Mouse (Mus musculus) adrenal gland, adult 18-20 months (tissue): Measurements from ENCODE around the gene Itga6. TPM values are rescaled to one million over a fixed set of nuclear protein-coding genes. Genes with fewer than 3 reads are reported as not detected.
A peak's percentile ranks its signal among the peaks of the same experiment; 100 is the strongest.

Source experiments
- DNase-seq, 2 experiments: peaks; one replicate each; pipeline ENCODE4 v3.0.0; 2021 to 2022; ENCODE audit warnings: low spot score in 2 of 2
- total RNA-seq, 2 experiments: library from RNA; stranded (reverse); gene quantifications; 1 replicate in 1 of 2; 2 replicates in 1 of 2; pipeline ENCODE4 v1.2.3; 2021

Itga6 gene
- total RNA-seq, 2 experiments from 2014 or later, result 104 to 133 TPM

DNA sequence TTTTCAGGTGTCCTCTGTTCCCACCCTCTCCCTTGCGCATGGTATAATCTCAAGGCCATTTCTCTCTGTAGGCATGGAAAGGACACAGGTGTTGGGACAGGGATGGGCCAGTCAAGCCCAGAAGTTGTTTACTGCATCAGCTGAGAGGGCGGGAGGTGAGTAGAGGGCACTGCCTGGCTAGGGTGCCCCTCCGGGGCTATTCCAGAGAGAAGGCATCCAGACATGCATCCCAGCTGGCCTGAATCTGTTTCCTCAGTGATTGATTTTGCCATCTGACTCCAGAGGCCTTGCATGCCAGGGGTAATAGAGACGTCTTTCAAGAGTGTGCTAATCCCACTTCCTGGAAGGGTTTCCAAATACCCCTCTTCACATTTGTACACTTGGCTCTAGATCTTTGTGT lies 14.7 kb downstream of the Itga6 start:
- DNase-seq, result no peak

DNA sequence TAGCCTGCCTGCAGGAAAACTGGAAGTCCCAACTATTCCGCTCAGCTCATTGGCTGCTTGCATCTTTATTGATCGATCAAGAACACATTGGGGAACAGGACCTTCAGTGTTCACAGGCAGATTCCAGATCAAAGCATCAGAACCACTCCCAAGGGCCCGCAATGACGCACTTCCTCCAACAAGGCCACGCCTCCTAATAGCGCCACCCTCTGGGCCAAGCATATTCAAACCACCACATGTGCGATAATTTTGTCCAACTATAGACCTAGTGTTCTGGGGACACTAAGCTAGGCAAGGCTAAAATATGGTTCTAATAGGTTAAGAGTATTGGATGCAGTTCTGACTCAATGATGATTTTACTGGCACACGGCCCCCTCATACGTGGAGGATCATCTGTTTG lies 15.7 kb downstream of the Itga6 start:
- no peak for DNase-seq

DNA sequence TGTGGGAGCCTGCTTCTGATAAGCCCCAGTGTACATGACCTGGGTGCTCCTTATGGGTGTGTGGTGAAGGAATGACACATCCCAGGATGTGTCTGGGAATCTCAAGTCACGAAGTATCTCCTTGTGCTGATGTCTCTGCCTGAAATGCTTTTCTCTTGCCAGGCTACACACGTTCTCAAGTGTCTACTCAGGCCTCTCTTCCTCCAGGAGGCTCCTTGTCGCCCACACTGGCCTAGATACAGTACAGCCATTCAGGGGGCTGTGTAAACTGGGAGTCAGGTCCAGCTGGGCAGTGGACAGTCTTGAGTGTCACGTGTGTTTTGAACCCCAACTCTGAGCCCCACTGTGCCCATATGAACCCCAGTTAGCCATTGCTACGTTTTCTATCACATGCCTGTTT lies 19.1 kb downstream of the Itga6 start:
- DNase-seq, result no peak

DNA sequence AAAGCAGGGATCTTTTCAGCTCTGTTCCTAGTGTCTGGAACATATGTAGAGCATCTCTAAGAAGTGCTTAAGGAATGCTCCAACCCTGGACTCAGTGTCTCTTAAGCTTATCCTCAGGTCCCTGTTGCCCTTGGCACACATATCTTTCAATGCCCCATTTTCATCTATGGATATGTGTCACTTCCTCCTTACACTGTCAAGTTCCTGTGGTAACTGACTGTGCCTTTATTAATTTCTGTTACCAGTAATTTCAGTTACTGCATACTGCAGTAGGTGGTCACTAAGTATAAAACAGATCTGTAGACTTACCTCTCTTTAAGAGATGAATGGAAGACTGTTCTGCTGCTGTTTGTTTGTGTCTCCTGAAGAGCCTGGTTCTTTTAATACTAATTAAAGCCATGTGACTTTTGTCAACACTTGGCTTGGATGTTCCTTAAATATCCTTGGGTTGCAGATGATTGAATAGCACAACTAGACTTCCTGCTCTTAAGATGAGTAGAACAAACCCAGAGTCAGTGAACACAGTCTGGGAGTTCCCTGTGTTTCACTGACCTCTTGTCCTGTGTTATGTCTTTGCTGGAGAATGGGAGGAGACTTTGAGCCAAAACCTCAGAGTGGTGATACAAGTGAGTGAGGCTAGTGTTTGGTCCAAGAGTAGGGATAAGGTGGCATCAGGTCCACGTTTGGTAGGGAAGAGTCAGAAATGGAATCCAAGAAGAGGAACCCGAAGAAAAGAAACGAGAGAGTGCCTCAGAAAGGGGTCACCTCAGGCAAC lies 19.7 kb downstream of the Itga6 start:
- no peak for DNase-seq

DNA sequence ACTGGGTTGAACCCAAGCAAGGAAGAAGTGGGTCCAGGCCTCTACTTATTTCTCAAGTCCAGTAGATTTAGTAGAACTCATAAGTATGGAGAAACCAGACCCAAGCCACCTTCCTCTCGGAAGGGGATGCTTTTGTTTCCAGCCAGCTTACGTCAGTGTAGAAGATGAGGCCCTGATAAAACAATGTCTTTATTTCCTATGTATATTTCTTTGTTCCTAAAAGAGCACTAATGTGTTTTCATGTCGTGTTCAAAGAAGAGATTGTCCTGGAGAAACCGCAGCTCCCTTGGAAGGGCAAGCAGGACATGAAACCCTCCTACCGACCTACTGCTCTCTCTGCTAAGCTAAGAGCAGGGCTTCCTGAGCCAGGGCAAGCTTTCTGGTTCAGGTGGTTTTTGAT lies 20.6 kb downstream of the Itga6 start:
- no peak for DNase-seq

DNA sequence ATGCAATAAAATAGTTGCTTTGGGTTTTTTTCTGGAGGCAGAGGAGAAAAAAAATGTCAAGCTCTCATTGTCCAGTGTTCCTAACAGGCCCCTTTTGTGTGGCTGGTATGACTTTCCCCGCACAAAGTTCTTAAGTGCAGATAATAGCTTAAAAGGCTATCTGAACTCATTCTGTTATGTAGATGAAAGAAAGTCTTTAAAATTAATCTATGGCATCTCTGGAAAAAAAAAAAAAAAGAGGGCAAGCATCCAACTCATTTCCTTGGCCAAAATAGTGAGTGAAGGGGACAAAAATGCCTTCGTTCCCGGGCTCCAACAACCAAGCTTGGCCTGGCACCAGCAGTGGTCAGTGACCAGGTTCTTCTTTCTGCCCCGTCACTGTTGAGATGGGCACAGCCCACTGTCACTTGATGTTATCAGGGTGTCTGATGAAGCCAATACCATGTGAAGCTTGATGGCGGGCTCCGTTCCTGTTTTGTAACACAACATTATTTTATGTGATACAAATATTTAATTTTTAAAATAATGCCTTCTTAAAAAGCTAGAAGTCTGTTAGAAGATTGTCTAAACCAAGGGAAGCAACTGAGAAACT lies 21.7 kb downstream of the Itga6 start:
- DNase-seq, result no peak

DNA sequence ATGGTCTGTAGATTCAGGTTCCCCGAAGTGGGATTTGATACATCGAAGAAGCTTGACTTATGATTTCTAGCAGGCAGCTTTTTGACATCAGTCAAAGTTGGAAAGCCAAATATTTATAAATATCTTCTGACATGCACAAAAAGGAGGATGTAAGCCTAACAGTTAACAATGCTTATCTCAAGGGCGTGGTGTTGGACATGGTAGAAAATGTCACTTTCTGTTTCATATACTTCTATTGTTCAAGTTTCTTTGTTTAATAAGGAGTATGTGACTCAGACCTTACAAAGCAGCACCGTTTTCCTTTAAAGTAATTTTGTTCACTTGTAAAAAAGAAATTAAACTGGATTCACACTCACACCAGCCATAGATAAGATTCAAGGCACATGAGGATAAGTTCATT lies 26.3 kb downstream of the Itga6 start:
- no peak for DNase-seq

DNA sequence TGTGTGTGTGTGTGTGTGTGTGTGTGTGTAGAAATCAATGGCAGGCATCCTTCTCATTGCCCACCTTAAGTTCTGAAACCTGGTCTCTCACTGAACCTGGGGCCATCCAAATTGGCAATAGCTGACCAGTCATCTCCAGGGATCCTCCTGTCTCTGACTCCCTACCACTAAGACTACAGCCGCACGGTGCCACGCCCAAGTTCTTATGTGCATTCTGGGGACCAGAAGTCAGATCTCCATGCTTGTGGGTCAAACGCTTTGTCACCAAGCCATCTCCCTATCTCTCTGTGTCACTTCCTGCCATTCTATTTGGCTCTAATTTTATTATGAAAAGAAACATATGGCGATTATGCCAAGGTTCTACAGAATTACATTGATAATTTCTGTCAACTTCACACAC lies 28.3 kb downstream of the Itga6 start:
- DNase-seq, result no peak

DNA sequence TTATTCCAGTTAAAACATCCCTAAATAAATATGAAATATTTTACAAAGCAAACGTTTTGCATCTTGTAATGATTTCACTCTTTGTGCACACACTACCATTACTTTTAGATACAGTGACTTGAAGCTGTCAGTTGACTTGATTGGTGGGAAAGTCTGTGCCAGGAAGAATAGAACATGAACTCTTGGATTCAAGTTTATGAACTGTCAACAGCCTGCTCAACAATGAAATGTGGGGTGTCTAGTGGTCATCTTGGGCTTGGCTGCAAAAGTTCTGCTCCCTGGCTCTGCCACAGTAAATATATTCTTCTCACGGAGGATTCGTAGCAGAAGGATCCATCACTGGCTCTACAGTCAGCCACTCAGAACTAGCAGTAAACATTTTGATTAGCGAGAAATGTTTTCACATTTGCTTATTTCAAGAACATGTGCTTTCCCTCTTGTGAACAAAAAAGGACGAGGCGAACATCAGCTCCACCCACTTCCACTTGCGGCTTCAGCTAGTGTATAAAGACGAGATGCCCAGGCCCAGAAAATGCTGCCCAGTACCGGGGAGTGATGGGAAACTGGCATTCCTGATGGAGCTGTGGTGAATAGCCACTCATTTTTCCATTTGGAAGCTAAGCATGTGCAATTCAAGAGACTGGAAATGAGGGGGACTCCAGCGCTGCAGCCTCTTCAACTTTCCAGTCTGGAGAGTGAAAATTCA lies 29.0 kb downstream of the Itga6 start:
- DNase-seq, result no peak

DNA sequence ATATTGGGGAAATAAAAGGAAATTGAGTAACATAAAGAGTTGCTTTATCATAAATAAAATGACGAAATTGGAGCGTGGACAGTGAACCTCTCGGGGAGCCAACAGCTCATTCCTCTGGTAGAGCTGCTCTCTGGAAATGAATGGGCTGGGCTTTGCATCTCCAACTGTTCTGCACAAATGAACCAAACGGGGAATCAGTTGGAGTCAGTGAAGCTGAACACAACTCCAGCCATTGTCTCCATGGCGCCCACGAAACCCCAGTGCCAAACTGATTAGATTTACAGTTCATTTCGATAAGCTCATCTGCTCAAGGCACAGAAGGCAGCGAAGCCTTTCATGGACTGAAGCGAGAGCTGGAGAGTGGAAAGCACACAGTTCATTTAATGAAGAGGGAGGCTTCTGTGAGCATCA lies 29.8 kb downstream of the Itga6 start:
- no peak for DNase-seq

DNA sequence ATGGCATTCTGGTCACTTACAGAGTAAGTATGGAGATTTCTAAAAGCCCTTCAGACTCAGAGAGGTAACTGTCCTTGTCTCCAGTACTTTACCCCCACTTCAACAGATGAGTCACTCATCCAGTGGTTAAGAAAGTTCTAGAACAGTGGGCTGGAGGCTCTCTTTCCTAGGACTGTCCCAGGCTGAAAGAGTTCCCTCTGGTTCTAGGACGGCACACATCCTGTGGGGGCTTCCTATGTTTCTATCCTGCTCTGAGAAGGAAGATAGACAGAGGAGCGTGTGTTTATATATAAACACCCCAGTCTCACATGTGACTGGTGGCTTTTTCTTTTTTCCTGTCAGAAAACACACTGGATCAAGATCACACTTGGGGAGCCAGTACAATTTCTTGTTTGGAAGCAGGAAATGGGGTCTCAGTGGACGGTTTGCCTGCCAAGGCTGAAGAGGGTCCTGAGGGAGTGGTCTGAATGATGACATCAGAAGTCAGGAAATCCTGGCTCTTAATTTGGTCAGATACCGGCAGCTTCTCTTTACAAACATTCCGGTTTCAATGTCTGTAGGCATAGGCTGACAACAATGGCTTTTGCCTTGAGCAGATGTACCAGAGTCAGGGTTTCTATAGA lies 34.0 kb downstream of the Itga6 start:
- DNase-seq, result no peak

DNA sequence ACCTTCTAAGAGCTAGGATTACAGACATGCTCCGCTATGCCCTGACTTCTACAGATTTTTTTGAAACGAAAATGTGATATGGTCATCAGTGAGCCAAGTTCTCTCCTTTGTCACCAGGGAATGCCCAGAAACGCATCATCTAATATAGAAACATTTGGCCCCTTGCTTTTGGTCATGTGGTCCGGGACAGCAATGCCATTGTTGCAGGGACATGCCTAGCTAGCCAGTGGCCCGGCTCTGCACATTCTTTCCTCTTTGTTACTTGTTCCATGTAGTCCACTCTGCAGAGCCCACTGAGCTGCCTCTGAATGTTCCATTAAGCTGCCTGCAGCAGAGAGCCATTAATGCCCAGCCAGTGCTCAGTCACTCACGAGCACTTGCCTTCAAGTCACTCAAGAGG lies 34.6 kb downstream of the Itga6 start:
- DNase-seq, result no peak

DNA sequence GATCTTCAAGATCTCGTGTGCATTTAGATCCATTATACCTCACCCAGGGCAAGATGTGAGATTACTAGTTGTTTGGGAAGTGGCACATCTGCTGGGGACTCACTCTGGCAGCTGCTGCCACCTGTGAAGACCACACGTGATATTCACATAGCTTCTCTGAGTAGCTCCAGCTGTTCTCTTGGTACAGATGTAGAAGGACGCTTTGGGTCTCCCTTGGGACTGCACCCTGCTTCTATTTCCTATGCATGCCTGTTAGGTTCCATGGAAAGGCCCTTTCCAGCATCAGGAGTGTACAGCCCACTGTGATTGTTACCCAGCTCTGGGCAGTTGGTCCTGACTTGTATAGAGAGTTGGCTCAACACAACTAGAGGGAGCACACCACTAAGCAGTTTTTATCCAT lies 39.8 kb downstream of the Itga6 start:
- DNase-seq, result no peak

DNA sequence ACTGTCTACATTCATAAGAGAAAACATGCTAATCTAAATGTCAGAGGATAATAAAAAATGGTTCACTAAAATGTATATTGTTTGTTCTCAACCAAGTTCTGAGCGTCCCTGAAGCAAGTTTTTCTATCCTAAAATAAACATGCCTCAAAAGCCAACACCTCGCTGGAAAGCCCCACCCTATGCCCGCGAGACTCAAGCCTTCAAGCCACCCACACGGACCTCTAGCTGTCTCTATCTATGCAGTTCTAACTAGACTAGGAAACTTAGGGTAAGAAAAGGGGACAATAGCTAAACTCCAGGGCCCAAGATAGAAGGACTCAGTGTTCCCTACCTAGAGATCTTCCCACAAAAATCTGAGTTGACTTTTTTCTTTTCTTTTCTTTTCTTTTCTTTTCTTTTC lies 40.6 kb downstream of the Itga6 start:
- no peak for DNase-seq

DNA sequence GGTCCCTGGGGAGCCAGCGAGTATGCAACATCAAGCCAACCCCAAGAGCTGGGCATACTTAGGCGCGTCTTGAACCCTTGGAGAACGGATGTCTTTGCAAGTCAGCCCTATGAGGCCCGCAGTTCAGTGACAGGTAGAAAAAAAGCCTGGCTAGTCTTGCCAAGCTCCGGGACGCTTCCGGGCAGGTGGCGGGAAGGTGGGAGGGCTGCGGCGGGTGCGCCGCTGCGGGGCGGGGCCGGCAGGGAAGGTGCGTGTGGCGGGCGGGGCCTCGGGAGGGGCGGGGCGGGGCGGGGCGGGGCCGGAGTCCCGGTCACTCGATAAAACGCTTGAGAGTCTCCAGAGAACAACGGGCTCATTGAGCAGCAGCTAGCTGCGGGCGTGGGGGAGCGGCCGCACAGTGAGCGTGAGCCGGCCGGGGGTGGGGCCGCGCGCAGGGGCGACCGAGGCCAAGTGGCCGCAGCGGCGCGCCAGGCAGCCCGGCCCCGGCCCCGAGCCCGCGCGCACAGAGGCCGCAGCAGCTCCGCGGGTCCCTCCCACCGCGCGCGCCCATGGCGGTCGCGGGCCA lies 41.3 kb downstream of the Itga6 start:
- peak; percentile 78 to 87 for DNase-seq

DNA sequence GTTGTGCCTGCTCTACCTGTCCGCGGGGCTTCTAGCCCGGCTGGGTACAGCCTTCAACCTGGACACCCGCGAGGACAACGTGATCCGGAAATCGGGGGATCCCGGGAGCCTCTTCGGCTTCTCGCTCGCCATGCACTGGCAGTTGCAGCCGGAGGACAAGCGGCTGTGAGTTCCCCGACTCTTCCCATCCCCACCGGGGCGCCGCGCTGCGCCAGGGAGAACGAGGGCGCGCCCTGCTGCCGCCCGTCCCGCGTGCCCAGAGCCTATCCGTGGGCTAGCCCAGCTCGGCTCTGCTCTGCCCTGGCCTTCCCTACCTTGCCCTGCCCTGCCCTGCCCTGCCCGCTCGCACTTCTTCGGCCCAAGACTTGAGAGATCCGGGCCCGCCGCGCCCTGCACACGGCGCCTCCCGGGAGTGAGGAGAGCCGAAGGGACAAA lies 41.8 kb downstream of the Itga6 start:
- peak; percentile 58 to 69 for DNase-seq

DNA sequence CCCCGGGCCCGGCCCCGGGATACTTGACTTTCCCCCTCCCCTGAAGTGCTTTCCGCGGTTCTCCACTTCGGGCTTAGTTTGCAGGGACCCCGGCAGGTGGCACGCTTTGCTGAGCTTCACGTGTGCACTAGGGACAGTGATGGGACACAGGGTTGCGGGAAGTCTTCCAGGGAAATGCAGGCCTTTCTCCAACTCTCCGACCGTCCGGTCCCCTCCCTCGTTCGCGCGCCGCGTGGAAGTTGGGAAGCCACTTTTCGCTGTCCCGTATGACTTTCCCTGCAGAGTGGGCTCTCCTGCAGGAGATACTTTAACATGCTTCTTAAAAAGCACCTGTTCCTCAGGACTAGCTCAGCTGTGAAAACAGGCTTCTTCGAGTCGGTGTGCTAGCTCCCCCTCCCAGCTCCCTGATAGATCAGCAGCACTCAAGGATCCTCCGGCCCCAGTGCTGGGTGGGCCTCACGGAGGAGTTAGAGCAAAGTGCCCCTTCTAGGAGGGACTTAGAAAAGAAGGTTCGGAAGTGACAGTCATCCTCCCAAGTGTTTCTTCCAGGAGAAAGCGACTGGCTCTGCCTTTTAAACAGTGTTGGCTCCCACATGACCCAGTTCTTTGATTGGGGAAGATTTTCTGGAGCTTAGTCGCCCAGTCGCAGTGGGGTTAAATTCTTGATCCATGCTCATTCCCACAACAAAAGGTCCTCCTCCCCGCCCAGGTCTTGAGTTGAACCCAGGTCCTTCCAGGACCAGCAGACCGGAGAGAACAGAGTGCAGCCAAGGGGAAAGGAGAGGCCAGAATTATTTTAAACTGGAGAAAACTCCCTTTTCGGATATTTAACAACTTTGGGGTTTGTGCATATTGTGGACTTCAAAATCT lies 42.4 kb downstream of the Itga6 start:
- peak in 1 of 2 experiments; percentile 42 for DNase-seq

DNA sequence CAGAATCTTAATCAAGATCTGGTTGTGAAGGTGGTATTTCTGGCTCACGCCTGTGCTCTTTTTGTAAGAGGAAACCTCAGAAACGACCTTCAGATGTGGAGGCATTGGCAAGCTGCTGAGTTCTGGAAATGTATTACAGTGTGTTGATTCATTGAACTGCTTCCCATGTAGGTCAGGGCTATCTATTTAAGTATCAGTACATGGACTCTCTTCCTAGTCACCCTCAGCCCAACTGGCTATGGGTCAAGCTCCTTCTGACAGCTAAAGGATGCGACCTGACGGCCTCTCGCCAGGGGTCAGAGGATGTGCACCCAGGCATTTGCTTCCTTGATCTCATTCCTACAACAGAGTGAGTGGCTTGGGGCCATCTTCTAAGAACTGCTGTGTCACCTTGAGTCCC lies 45.3 kb downstream of the Itga6 start:
- DNase-seq, result peak; percentile 46

DNA sequence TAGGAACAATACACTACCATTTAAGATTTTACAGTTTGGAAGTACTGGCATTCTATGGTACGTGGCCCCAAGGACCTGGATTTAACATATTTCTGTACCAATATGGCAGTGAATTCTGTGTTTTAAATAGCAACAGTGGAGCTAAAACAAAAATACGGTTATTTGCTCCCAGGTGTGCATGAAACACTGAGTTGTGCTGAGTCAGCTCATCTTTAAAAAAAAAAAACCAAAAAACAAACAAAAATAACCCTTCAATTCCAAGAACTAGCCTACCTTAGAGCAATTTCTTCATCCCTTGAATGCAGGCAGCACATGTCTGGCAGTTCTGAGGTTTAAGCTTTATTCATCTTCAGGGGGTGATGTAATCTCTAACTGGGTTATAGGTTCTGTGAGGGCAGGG lies 45.8 kb downstream of the Itga6 start:
- DNase-seq, result no peak

DNA sequence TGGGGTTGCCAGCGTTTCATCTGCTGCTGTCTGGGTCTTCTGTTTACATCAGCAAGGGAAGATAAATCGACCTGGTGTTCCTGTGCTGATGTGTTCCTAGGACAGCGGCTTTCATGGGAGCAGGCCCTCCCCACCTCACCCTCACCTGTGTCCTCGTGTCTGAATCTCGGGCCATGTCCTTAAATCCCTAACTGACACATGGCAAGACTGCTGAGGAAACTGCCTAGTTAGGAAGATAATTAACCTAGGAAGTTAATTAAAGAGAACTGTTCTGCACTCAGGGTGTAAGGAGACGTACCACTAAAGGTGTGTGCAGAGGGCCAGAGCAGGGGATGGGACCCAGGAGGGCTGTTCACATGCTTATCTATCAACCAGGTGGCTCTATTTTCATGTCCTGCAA lies 48.7 kb downstream of the Itga6 start:
- no peak for DNase-seq

DNA sequence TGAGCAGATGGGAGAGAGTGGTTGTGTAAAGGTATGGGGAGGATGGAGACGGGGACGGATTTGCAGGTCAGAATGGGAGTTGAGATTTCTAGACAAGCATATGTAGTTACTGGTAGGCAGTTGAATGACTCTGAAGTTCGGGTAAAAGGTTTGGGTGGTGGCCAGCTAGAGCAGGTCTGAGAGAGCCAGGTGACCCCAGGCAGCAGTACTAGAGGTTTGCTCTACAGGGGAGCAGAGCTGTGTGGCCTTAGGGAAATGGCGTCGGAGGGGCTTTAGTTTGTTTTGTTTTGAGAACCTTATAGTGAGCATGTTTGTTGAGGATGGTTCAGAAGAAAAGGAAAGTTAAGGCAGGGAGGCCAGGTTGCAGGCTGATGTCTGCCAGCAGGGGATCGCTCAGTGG lies 51.4 kb downstream of the Itga6 start:
- DNase-seq, result no peak
